Mouse (Mus musculus) 3134 (cell line): ENCODE measurements around the gene Igsf9.
A peak's percentile ranks its signal among the peaks of the same experiment; 100 is the strongest.

Experiments used
- DNase-seq: peaks from one replicate; pipeline ENCODE4 v3.0.0-alpha.2; 2011; ENCODE audit warnings: low spot score; ENCODE audit not compliant: insufficient read length; ENCODE audit errors: extremely low read depth

Igsf9 gene

DNA sequence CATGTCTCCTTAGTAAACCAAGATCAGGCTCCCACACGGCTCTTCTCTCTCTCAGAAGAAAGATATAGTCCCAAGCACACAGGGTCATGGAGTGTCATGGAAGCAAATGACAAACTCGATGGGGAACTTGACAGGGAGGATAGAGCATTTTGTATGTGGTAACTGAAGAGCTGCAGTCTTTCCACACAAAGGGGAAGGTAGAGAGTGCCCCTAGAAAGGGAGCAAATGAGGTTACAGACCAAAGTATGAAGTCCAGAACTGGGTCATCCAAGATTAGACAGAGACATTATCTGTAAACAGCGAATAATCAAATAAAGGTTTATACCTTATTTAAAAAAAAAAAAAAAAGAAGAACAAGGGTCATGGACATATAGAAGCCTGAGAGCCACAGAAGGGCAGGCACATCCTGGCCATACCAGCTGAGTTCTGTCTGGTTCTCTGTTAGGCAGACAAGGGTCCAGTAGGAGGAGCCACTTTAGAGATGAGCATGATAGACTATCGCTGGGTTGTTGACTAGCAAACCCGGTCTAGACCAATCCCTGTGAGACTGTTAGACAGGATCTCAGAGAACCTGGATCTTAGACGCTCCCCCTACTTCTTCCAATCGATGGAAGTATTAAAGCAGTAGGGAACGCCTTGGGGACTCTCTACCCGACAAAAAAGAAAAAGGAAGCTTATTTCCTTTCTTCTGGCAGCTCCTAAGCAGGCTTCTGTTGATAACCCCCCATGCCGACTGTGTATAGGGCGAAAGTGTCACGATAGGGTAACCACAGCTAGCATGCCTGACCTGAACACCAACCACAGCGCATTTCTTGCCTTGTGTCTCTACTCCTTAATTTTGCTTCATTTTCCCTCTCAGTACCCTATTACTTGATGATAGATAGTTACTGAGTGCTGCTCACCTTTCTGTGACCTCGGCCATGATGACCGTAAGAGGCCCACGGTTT lies 17.9 kb upstream of the Igsf9 start:
- no peak for DNase-seq

DNA sequence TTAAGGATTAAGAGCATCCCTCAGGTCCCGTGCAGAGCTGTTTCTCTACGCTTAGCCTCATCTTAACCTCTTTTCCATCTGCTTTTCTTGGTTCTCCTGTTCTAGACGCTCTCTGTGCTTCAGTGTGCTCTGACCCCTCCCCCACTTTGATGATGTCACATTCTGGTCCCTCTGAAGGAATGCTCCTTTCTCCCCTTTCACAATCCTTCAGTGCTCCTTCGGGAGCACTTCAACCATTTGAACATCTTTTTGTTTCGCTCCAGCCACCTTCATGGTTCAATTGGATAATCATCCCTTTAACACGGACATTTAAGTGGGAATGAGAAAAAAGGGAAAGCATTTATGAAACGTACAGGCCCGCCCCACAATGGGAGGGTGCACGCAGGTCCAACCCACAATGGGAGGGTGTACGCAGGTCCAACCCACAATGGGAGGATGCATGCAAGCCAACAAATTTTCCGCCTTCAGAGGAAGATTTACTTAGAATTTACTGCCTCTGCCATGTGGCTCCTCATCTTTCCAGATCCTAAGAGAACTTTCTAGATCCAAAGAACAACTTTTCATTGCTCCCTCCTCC lies 13.2 kb upstream of the Igsf9 start:
- DNase-seq = peak; percentile 25

DNA sequence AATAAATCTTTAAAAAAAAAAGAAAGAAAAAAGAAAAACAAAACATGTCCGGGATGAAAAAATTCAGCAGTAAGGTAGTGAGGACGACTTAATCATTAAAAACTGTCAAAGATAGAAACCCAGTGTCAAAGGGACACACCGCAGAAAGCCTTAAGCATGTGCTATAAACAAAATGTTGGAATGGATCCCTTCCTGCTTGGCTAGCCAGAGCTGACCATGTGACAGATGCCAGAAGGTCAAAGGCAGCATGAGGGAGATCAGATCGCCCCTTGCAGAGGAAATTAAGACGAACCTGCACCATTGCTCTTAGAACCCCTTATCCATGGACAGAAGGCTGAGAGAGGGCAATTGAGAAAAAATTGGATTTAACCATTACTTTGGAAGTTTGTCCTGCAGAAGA lies 12.2 kb upstream of the Igsf9 start:
- no peak for DNase-seq

DNA sequence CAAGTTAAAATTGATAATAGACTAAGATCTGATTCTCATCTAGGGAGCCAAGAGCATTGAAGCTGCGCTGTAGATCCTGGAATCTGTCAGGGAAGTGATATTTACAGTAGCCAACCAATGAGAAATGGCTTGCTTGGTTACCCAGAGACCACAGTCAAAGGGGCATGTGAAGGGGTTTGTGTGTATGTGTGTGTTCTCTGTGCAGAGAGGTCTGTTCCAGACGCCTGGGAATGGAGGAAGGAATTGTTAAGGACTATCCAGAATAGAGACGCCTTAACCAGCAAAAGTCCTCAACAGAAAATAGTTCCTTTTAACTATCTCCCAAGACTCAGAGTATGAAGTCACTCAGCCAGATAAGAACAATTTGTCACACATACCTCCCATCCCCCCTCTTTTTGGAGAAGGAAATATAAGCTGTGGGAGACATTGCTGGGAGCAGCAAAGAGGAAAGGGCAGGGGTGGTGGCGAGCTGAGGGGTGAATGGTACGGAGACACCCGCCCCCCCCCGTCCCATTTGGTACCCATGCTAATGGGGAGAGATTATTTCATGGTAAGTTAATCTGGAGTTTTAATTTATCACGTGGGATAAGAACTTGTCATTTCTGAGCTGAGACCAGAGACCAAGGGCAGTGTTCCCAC lies 11.7 kb upstream of the Igsf9 start:
- DNase-seq = no peak

DNA sequence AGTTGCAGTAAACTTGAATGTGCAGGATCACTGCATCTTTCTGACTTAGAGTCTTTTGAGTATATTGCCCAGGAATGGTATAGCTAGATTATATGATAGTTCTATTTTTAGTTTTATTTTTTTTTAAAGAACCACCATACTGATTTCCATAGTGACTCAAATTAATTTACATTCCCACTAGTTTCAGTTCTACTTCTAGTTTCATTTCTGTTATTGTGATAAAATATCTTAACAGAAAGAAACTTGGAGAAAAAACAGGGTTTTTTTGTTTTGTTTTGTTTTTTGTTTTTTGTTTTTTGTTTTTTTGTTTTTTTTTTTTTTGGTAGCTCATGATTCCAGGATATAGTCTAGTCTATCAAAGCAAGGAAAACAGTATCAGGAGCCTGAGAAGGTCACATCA lies 8.7 kb upstream of the Igsf9 start:
- no peak for DNase-seq

DNA sequence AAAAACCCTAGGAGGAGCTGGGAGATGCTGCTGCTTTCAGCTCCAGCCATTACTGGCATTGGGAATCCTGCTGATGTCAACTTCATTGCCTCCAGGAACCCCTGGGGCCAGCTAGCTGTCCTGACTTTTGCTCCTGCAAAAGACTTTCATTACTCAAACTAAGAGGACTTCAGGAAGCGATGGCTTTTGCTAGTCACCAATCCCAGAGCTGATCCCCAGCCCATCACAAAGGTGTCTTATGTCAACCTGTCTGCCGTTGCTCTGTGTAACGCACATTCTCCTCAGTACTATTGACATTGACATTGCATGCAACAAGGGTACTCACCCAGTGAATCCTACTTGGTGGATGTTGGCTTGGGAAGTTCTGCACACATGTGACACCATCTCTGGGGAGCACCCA lies 7.4 kb upstream of the Igsf9 start:
- DNase-seq = no peak

DNA sequence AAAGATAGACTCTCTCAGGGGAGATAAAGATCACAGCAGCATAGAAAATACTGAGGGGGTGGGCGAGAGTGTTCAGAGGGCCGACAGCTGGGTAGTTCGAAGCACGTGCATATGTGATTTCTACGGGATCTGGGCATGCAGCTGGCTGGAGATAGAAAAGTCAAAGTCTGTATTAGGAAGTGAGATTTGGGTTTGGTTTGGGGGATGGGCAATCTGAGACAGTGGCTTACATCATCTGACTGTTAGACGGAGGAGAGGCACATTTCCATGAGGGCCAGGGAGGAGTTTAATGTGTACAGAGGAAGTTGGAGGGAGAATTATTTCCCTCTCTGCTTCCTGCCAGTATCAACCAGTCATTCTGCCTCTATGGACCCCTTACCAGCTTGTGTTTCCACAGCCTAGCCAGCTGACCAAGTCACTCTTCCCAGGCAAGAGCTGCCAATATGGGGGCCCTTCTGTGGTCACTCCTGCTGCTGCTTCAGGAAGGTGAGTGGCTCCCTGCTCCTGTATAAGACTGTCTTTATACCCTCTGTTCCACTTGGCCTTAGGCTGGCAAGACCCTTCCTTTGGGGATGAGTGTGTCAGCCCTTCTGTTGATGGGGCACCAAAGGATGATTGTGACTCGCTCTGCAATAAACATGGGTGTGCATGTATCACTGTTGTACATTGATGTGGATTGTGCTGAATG lies 6.4 kb upstream of the Igsf9 start, which contains the start of gene Slamf9:
TSS of gene Slamf9 (plus strand) at position 305 of the 688 bp plus-strand sequence.
- DNase-seq = no peak

DNA sequence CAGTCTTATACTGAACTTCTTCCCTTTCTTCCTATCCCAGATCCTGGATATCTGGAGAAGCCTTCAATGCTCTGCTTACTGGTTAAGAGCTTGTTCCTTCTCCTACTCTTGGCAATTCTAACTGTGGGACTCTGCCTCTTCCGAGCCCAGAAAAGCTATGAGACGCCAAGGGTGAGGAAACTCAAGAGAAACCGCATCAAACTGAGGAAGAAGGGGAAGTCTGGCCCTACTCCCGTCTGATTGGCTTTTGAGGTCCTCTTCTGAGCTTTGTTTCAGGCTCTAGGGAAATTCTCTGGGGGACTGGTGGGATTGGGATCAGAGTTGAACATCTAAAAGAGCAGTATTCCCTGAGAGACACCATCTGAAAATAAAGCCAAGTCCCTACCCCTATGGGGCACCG lies 3.6 kb upstream of the Igsf9 start:
- no peak for DNase-seq

DNA sequence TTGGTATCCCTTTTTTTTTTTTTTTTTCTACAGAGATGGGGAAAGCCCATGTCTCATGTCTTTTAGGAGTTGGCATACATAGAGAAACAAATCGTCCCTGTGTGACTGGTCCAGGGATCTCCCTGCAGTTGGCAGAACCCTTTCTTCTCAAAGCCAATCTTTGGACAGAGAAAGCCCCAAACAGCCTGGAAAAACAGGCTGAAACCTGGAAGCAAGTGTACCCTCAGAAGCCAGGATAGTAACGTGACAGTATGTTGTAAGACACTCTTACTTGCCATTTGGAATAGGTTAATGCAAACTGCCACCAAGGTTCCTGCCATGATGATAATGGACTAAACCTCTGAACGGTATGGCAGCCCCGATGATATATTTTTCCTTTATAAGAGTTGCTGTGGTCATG lies 1.2 kb upstream of the Igsf9 start:
- DNase-seq = no peak

DNA sequence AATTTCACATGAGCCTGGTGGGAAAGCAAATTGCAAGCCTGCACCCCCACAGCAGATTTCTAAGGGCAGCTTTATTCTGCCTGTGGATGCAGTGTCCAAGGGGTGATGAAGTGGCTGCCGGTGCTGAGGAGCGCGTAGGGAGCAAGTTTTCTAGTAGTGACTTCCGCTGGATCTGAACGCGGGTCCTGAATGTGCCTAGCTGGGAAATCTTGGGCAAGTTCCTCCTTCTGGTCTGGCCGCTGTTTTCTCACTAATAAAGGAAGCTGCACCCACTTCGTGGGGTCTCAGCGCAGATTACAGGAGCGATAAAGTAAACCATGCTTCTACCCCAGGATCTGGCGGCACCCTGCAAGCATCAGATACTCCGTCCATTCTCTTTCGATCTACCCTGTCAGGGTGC lies 477 bp upstream of the Igsf9 start:
- no peak for DNase-seq

DNA sequence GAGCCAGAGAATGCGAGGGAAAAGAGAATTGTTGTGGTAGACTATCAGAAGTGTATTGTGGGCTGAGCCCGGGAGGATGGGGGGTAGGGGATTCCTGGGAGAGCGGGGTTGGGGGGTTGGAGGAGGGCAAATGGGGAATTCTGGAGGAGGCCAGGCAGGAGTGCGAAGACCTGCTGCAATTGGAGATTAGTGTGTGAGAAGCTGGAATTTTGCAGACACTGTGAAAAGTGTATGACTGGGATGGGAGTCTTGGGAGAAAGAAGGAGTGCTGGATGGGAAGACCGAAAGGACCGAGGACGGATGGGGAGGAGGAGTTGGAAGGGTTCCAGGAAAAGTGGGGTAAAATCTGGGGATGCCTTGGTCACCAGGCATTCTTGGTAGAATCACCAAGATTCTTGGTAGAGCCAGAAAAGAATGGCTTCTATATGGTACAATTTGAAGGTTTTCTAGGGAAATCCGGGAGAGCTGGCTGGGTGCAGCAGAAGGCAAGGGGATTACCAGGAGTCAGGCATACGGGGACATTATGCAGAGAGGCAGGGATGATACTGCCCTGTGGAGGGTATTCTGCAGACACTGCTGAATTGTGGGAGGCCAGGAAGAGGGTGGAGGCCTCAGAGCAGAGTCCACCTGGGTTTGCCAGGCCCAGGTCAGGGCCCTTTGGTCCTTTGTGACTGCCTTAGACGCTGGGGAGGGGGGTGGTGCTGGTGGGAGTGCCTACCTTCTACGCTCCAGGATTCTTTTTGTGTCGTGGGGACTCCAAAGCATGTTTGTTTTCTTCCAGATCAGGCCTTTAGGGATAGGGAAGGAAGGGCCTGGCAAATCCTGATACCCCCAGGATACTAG lies 1.2 kb downstream of the Igsf9 start:
- no peak for DNase-seq

DNA sequence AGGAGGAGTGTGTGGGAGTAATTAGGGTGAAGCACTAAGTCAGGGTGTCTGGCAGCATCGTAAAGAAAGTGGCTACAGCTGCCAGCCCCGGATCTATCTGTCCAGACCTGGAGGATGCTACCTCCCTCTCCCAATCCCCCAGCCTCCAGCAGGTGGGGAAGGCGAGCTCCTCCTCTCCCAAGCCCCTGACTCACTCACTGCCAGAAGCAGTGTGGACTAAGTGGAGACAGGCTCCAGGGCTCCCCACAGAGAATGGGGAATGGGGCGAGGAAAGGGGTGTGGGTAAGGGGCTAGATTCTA lies 1.7 kb downstream of the Igsf9 start:
- DNase-seq = no peak

DNA sequence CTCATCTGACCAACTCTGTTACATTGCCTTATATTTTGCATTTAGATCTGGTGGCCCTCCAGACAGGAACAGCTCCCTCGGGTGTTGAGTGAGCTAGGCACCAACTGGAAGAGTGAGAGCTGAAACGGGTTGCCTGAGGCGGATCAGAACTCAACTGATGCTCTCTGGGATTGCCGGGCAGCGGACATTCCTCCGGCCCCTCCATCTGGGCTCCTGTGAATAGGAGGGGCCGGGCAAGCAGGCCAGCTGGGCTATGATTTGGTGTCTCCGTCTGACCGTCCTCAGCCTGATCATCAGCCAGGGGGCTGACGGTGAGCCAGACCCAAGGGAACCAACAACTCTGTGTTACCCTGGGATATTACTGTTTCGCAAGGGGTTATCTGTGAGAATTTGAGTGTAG lies 2.6 kb downstream of the Igsf9 start:
- DNase-seq = no peak

DNA sequence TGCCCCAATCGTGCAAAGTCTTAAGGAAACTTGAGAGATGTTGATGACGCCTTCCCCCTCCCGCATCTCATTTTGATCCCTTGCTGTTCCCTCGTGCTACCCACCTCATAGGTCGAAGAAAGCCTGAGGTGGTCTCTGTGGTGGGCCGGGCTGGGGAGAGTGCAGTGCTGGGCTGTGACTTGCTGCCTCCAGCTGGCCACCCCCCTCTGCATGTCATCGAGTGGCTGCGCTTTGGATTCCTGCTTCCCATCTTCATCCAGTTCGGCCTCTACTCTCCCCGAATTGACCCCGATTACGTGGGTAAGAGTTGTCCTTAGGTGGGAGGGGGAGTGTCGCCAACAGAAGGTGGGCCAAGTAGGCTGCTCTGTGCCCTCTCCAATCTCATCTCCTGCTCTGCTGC lies 3.1 kb downstream of the Igsf9 start:
- DNase-seq = no peak

DNA sequence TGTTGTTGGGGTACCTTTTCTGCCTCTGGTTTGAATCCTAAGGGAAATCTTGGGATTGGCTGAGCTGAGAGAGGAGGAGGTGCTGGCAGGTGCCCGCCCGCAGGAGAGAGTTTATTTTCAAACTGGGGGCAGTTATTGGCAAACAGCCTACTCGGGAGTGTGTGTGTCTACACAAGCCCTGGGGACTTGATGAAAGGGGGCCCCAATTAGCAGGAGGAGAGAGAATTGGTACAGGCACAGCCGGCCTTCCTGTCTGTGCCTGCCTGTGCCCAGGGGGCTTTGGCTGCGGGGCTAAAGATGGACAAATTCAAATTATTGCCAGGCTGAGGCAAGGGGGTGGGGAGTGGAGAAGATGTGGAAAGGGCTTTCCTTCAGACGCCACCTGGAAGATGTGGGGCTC lies 4.2 kb downstream of the Igsf9 start:
- no peak for DNase-seq

DNA sequence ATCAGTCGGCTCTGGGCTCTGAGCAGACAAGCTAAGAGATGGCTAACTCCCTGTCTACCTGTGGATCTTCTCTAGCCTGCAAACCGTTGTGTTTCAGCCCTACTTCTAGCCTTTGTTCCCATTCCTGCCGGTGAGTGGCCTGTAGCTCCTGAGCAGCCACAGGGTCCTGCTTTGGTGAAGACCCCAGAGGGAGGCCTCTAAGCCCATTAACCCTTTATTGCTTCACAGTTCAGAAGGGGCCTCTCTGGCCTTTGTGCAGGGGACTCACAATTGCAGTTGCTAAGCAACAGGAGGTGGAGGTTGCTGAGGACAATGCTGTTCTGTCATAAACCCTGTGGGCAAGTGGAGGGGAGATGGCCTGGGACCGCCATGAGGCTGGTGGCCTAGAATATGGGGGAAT lies 4.6 kb downstream of the Igsf9 start:
- no peak for DNase-seq

DNA sequence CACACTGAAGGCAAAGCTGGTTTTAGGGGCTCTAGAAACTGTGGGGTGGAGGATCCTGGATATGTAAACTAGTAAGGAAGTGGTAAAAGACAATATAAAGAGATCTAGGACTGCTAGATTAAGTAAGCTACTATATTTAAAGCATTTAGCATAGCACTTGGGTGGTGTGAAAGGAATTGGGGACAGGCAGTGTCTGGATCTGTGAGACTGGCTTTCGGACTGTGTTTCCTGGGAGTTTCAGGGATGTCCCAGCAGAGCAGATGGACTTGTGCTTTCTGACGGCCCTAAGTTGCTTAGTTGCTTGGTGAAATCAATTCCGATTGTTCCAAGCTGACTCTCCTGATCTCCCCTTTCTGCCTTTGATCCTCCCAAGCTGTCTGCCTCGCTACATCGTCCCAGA lies 5.1 kb downstream of the Igsf9 start:
- no peak for DNase-seq

DNA sequence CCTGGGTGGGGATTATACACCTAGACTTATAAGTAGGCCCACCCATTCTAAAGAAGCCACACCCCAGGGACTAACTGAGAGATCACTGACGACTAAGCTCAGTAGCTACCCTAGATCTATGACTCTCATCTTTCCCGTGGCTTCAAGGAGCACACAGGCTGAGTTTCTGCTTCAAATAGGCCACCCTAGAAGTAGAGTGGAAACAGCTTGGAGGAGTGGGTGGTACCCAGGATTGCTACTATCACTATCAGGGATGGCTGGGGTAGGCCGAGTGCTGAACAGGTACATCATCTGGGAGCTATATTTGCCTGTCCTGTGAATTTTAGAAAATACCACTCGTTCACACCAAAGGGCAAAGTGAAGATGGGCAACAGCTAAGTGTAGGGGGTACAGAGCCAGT lies 6.3 kb downstream of the Igsf9 start:
- no peak for DNase-seq

DNA sequence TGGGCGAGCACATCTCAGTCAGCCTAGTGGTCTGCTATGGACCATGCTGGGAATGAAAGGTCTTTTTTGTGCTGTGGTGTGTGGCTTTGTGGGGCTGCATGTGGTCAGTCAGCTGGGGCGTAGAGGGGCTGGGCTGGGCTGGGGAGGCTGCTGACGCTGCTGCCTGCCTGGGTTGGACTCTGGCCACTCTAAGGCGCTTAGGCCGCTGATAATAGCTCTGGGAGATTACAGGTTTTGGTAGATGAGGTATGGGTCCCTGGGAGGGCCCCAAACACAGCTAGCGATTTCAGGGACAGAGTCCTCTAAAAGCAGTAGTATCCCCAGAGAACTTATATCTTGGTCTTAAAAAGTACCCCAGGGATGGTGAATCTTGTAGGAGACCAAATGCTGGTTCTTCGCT lies 7.2 kb downstream of the Igsf9 start:
- no peak for DNase-seq

DNA sequence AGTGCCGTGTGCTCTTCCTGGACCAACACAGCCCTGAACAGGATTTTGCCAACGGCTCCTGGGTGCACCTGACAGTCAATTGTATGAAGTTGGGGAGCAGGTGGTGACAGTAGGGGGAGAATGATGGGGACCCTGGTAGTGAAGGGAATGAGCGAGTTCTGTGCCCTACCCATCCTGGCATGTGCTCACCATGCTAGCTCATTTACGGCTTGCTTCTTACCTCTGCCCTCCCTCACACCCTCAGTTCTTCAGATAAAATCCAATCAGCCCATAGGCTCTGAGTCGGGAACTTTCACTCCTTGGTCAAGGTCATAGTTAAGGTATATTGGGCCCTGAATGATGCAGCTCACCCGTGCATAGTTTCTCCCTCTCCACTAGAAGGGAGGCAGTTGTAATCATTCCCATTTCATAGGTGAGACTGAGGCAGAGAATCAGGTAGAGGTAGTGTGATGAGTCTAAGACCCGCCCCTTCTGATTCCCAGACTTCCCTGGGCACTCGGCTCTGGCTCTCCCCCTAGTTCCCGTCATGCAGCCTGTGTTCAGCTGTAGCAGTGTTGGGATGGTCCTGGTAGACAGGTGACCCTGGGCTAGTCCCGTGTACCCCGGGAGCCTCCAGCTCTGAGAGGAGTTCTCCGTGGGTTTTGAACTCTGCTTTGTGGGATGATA lies 8.1 kb downstream of the Igsf9 start:
- DNase-seq = no peak
